Mouse (Mus musculus) spleen, adult 2 months (tissue): ENCODE data around the gene Slc25a12.

ENCODE experiments used
- CTCF ChIP-seq: fragments of 200-500 bp; IDR thresholded peaks from 2 replicates; pipeline ENCODE4 v1.5.1; 2011; ENCODE audit warnings: mild to moderate bottlenecking, inconsistent platforms; ENCODE audit not compliant: insufficient read depth, insufficient read length, insufficient replicate concordance; ENCODE audit errors: extremely low read depth
- POLR2A ChIP-seq: fragments of 200-500 bp; IDR thresholded peaks from 2 replicates; pipeline ENCODE4 v1.6.1; 2011; ENCODE audit warnings: low read depth, low read length, inconsistent platforms

- TF ChIP-seq CTCF (no peak), POLR2A (no peak)
Measured at GRCm38 (mm10) chr2:71336209-71336608, 31.3 kb downstream of the Slc25a12 start.
